ENCODE assay signal across 20 mouse cellular contexts in the genomic region with DNA sequence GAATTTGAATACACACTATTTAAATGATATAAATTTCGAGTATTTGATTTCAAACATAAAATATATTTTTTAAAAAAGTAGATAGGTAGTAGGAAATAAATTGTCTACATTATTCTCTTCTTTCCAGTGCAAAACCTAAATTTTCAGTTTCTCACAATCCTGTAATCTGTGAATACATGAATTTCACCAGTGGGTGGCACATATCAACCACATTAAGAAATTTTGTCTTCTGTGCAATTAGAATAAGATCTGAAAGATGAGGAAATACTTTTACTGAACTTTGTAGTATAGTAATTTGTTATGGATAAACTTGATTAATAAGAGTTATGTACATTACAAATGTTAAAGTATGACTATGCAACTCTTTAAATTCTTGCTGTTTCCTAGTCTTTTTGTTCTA.
A peak's percentile ranks its signal among the peaks of the same experiment; 100 is the strongest.
DNase-seq lines count a peak whose midpoint lies in the region; ATAC-seq and TF ChIP-seq lines count a peak whose summit lies in the region.
"Had no signal": no experiment of that assay in that cellular context is flagged by ENCODE, and none has a peak within 500 bp of the region (broad histone marks: within the 10 kb centered on the region; RNA-seq: fewer than 3 reads in every experiment).

No protein-coding gene starts in this region.

- H3K9ac ChIP-seq in hindbrain, postnatal 0 days (replicated peaks; ENCODE audit: low read length): no peak overlapping the region
- H3K9ac ChIP-seq in hindbrain, embryonic 13.5 days: no peak overlapping the region
- no peak overlapping the region for H3K9ac ChIP-seq in lung, postnatal 0 days (replicated peaks; ENCODE audit: low read depth)
- no peak overlapping the region for H3K9ac ChIP-seq in MEL (ENCODE audit: control insufficient read depth, low read depth, low read length, poor library complexity, severe bottlenecking)
- H3K9ac ChIP-seq: embryonic facial prominence, embryonic 12.5 days; forebrain, embryonic 15.5 days; heart, embryonic 13.5 days; hindbrain, embryonic 14.5 days; intestine, embryonic 15.5 days; midbrain, embryonic 15.5 days had no signal

- no peaks in the 10 kb centered on the region for H3K9me3 ChIP-seq in hindbrain, postnatal 0 days (ENCODE audit: low read length)
- H3K9me3 ChIP-seq in hindbrain, embryonic 13.5 days: no peaks in the 10 kb centered on the region
- H3K9me3 ChIP-seq in lung, postnatal 0 days (ENCODE audit: low read length): no peaks in the 10 kb centered on the region
- H3K9me3 ChIP-seq in MEL (replicated peaks; ENCODE audit: insufficient read depth, low read length): no peaks in the 10 kb centered on the region
- H3K9me3 ChIP-seq: embryonic facial prominence, embryonic 12.5 days; forebrain, embryonic 15.5 days; heart, embryonic 13.5 days; intestine, embryonic 15.5 days; midbrain, embryonic 15.5 days had no signal

- no peaks in the 10 kb centered on the region for H3K4me1 ChIP-seq in hindbrain, postnatal 0 days (ENCODE audit: insufficient read depth, low read length)
- no peaks in the 10 kb centered on the region for H3K4me1 ChIP-seq in hindbrain, embryonic 13.5 days (replicated peaks)
- H3K4me1 ChIP-seq in lung, postnatal 0 days (ENCODE audit: insufficient read depth, low read depth, low read length): no peaks in the 10 kb centered on the region
- peaks cover 0 to 5% of the 10 kb centered on the region in 2 experiments; a peak in 2 of 4 replicates for H3K4me1 ChIP-seq in MEL (ENCODE audit: control insufficient read depth in 1 of 2, insufficient read depth in 2 of 2, low read length in 2 of 2)
- H3K4me1 ChIP-seq: embryonic facial prominence, embryonic 12.5 days; forebrain, embryonic 15.5 days; heart, embryonic 13.5 days; intestine, embryonic 15.5 days; midbrain, embryonic 15.5 days had no signal

- DNase-seq in hindbrain, postnatal 0 days (ENCODE audit: low spot score): peak; percentile 1
- DNase-seq in lung, postnatal 0 days (ENCODE audit: low spot score): peak; percentile 14
- no peak for DNase-seq in lung, postnatal 4 days
- DNase-seq in MEL (ENCODE audit: low read depth, low spot score): peak; percentile 25
- no peak for DNase-seq in spleen, postnatal 14 days (ENCODE audit: low spot score in 2 of 2)
- DNase-seq in layer of hippocampus, adult 9-11 months: no peak
- DNase-seq: cerebellum, adult 9-10 months; kidney, postnatal 10 days; lung, adult 2 months; thymus, postnatal 14 days had no signal

- peak; percentile 34 for TF ChIP-seq RAD21 in MEL (IDR thresholded peaks at IDR 0.05; ENCODE audit: low read depth, low read length)

- H3K27ac ChIP-seq in hindbrain, postnatal 0 days: no peak overlapping the region
- no peak overlapping the region for H3K27ac ChIP-seq in hindbrain, embryonic 13.5 days
- H3K27ac ChIP-seq in lung, postnatal 0 days (ENCODE audit: low read length): no peak overlapping the region
- H3K27ac ChIP-seq in MEL (ENCODE audit: control insufficient read depth, low read depth, low read length): no peak overlapping the region
- H3K27ac ChIP-seq: embryonic facial prominence, embryonic 12.5 days; forebrain, embryonic 15.5 days; heart, embryonic 13.5 days; hindbrain, embryonic 14.5 days; intestine, embryonic 15.5 days; midbrain, embryonic 15.5 days had no signal

- no peaks in the 10 kb centered on the region for H3K36me3 ChIP-seq in hindbrain, postnatal 0 days (ENCODE audit: insufficient read depth, low read length)
- no peaks in the 10 kb centered on the region for H3K36me3 ChIP-seq in hindbrain, embryonic 13.5 days
- no peaks in the 10 kb centered on the region for H3K36me3 ChIP-seq in lung, postnatal 0 days (ENCODE audit: insufficient read depth, low read length)
- peaks cover 0 to 3% of the 10 kb centered on the region in 2 experiments; a peak in 2 of 4 replicates for H3K36me3 ChIP-seq in MEL (ENCODE audit: control insufficient read depth in 1 of 2, insufficient read depth in 2 of 2, low read length in 2 of 2)
- H3K36me3 ChIP-seq: embryonic facial prominence, embryonic 12.5 days; forebrain, embryonic 15.5 days; heart, embryonic 13.5 days; intestine, embryonic 15.5 days; midbrain, embryonic 15.5 days had no signal

- ATAC-seq in hindbrain, postnatal 0 days: no peak
- ATAC-seq in hindbrain, embryonic 13.5 days (ENCODE audit: low FRiP score): no peak
- no peak for ATAC-seq in lung, postnatal 0 days
- ATAC-seq in common myeloid progenitor, adult 5-6 weeks (replicated peaks; ENCODE audit: low read depth, poor library complexity, severe bottlenecking): 0 out of 2 replicates have a peak, but pooled peaks have one; percentile 45
- ATAC-seq: forebrain, embryonic 15.5 days; intestine, embryonic 15.5 days; midbrain, embryonic 15.5 days had no signal

- no peak for TF ChIP-seq EP300 in lung, postnatal 0 days (IDR thresholded peaks at IDR 0.05)
- no peak for TF ChIP-seq EP300 in MEL (IDR thresholded peaks at IDR 0.05; ENCODE audit: low read depth in 1 of 2, low read length in 2 of 2)

- H3K4me2 ChIP-seq in hindbrain, postnatal 0 days (ENCODE audit: low read depth, low read length): no peak overlapping the region
- no peak overlapping the region for H3K4me2 ChIP-seq in hindbrain, embryonic 13.5 days
- H3K4me2 ChIP-seq in lung, postnatal 0 days (replicated peaks; ENCODE audit: low read depth, low read length): no peak overlapping the region
- H3K4me2 ChIP-seq: embryonic facial prominence, embryonic 12.5 days; forebrain, embryonic 15.5 days; heart, embryonic 13.5 days; hindbrain, embryonic 14.5 days; intestine, embryonic 15.5 days; liver, embryonic 11.5 days; midbrain, embryonic 15.5 days had no signal

- H3K27me3 ChIP-seq in hindbrain, postnatal 0 days (ENCODE audit: insufficient read depth, low read length): no peaks in the 10 kb centered on the region
- H3K27me3 ChIP-seq in hindbrain, embryonic 13.5 days: no peaks in the 10 kb centered on the region
- H3K27me3 ChIP-seq in lung, postnatal 0 days (replicated peaks; ENCODE audit: insufficient read depth, low read length): no peaks in the 10 kb centered on the region
- H3K27me3 ChIP-seq in MEL (ENCODE audit: control insufficient read depth in 1 of 2, insufficient read depth in 2 of 2, low read length in 2 of 2): no peaks in the 10 kb centered on the region
- H3K27me3 ChIP-seq: embryonic facial prominence, embryonic 12.5 days; forebrain, embryonic 15.5 days; heart, embryonic 13.5 days; intestine, embryonic 15.5 days; midbrain, embryonic 15.5 days had no signal

- H3K4me3 ChIP-seq in hindbrain, postnatal 0 days (ENCODE audit: low read length): no peak overlapping the region
- H3K4me3 ChIP-seq in hindbrain, embryonic 13.5 days: no peak overlapping the region
- no peak overlapping the region for H3K4me3 ChIP-seq in lung, postnatal 0 days (ENCODE audit: low read depth, low read length)
- H3K4me3 ChIP-seq in MEL (ENCODE audit: control insufficient read depth in 1 of 2, insufficient read depth in 1 of 2, low read depth in 2 of 2, low read length in 2 of 2): peak overlapping the region in 1 of 2 experiments; percentile 68; a peak in 2 of 4 replicates
- H3K4me3 ChIP-seq: embryonic facial prominence, embryonic 12.5 days; erythroblast, embryonic 14.5 days; forebrain, embryonic 15.5 days; heart, embryonic 13.5 days; intestine, embryonic 15.5 days; midbrain, embryonic 15.5 days had no signal

- no peaks in the 10 kb centered on the region for H3K79me2 ChIP-seq in MEL (ENCODE audit: control insufficient read depth, insufficient read depth, low read length, poor library complexity)

- TF ChIP-seq CTCF in hindbrain, postnatal 0 days (IDR thresholded peaks at IDR 0.05; ENCODE audit: low read depth): no peak
- peak; percentile 15; the same call in 1 of the 2 replicates for TF ChIP-seq CTCF in lung, postnatal 0 days (IDR thresholded peaks at IDR 0.05)
- peak in 1 of 3 experiments; percentile 32; a peak in 2 of 6 replicates for TF ChIP-seq CTCF in MEL (IDR thresholded peaks at IDR 0.05 in 2 of 3, conservative IDR thresholded peaks at IDR 0.05 in 1 of 3; ENCODE audit: control insufficient read depth in 1 of 3, insufficient read depth in 1 of 3, low read depth in 2 of 3, low read length in 3 of 3, poor library complexity in 1 of 3, severe bottlenecking in 1 of 3)

- WGBS in hindbrain, postnatal 0 days: 37% methylated on average over 1 of the region's 1 CpGs
- 73% methylated on average over 1 of the region's 1 CpGs for WGBS in hindbrain, embryonic 13.5 days
- 41% methylated on average over 1 of the region's 1 CpGs for WGBS in lung, postnatal 0 days

- TF ChIP-seq POLR2A in MEL (IDR thresholded peaks at IDR 0.05; ENCODE audit: control insufficient read depth in 1 of 2, insufficient read depth in 1 of 2, low read depth in 1 of 2, low read length in 2 of 2, poor library complexity in 1 of 2): no peak

TF ChIP-seq in MEL, 35 proteins besides CTCF, POLR2A, EP300 and RAD21:
- TF ChIP-seq TCF12 (IDR thresholded peaks at IDR 0.05; ENCODE audit: low read depth, low read length) (no peak), SMC3 (IDR thresholded peaks at IDR 0.05; ENCODE audit: low read depth, low read length) (peak; percentile 29), RCOR1 (IDR thresholded peaks at IDR 0.05; ENCODE audit: low read depth, low read length) (no peak), ZC3H11A (IDR thresholded peaks at IDR 0.05; ENCODE audit: low read depth, low read length) (no peak)

Comparison
In these comparisons a context has a peak if more than half of its experiments do, and no peak if none do; other contexts are left out.
1. DNase-seq: peak in hindbrain, postnatal 0 days (single experiment), lung, postnatal 0 days (single experiment) and MEL (single experiment); none in lung, postnatal 4 days (0 of 2), spleen, postnatal 14 days (0 of 2) and layer of hippocampus, adult 9-11 months (single experiment).